Mouse (Mus musculus) MEL (cell line): ENCODE data around the gene Eif3j1.

Source experiments
- BHLHE40 ChIP-seq: IDR thresholded peaks from 2 replicates; pipeline ENCODE4 v1.6.1; 2012; ENCODE audit warnings: low read depth, mild to moderate bottlenecking, inconsistent platforms, low read length, improper control_type of control experiment, borderline replicate concordance
- CTCF ChIP-seq, 3 experiments: IDR thresholded peaks in 2 of 3; conservative IDR thresholded peaks in 1 of 3; 2 replicates each; pipeline ENCODE4 v1.5.1; 2011 to 2012; ENCODE audit warnings: low read length in 3 of 3, low read depth in 2 of 3, mild to moderate bottlenecking in 2 of 3, improper control_type of control experiment in 1 of 3, inconsistent platforms in 1 of 3, mixed read lengths in 1 of 3, moderate library complexity in 1 of 3; ENCODE audit not compliant: control insufficient read depth in 1 of 3, insufficient read depth in 1 of 3, poor library complexity in 1 of 3, severe bottlenecking in 1 of 3
- ETS1 ChIP-seq: IDR thresholded peaks from 2 replicates; pipeline ENCODE4 v1.6.1; 2012; ENCODE audit warnings: low read depth, mild to moderate bottlenecking, inconsistent platforms, low read length, improper control_type of control experiment, moderate library complexity
- MAFK ChIP-seq: IDR thresholded peaks from 2 replicates; pipeline ENCODE4 v1.6.1; 2011; ENCODE audit warnings: low read depth, mild to moderate bottlenecking, low read length, improper control_type of control experiment, borderline replicate concordance
- MAX ChIP-seq: IDR thresholded peaks from 2 replicates; pipeline ENCODE4 v1.6.1; 2011; ENCODE audit warnings: low read length, improper control_type of control experiment
- POLR2A ChIP-seq, 2 experiments: IDR thresholded peaks; 2 replicates each; pipeline ENCODE4 v1.6.1; 2011 to 2012; ENCODE audit warnings: low read length in 2 of 2, mild to moderate bottlenecking in 2 of 2, control low read depth in 1 of 2, improper control_type of control experiment in 1 of 2, low read depth in 1 of 2, moderate library complexity in 1 of 2; ENCODE audit not compliant: control insufficient read depth in 1 of 2, insufficient read depth in 1 of 2, poor library complexity in 1 of 2

DNA sequence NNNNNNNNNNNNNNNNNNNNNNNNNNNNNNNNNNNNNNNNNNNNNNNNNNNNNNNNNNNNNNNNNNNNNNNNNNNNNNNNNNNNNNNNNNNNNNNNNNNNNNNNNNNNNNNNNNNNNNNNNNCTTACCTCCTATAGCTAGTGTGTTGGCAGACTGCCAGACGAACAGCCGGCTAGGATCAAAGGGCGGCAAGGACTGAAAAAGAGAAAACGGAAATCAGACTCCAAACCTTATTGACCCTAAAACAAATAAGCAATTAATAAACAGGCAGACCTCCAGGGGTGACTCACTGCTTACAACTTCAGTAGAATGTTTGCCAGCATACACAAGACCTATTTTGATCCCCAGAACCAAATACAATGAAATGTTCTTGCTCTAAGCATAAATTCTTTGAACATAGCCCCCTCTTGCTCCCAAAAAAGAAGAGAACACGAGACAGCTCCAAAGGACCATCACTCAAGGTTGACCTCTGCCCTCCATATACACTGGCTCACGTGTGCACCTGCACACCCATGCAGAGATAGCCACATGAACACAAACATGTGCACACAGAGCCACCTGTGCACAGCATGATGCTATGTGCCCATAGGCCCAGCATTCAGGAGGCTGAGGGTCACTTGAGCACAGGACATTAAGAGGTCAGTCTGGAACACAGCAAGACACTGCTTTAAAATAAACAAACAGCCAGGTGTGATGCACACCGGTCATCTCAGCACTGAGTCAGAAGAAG lies 53.5 kb downstream of the Eif3j1 start:
- no peak for TF ChIP-seq MAX
- TF ChIP-seq CTCF (IDR thresholded peaks at IDR 0.05 in 2 of 3, conservative IDR thresholded peaks at IDR 0.05 in 1 of 3; ENCODE audit: control insufficient read depth in 1 of 3, insufficient read depth in 1 of 3, low read depth in 2 of 3, low read length in 3 of 3, poor library complexity in 1 of 3, severe bottlenecking in 1 of 3), result no peak
- no peak for TF ChIP-seq MAFK
- no peak for TF ChIP-seq ETS1
- TF ChIP-seq POLR2A (IDR thresholded peaks at IDR 0.05; ENCODE audit: control insufficient read depth in 1 of 2, insufficient read depth in 1 of 2, low read depth in 1 of 2, low read length in 2 of 2, poor library complexity in 1 of 2), result no peak
- no peak for TF ChIP-seq BHLHE40
